Mouse (Mus musculus): ENCODE measurements around the gene Padi6.

Gene Padi6

GRCm38 (mm10) chr4:140709111-140709510 is 33.3 kb downstream of the Padi6 start:
- in situ Hi-C loops (cut with MboI; ENCODE audit: low sequenced_read_pairs) = no loop called here

- in situ Hi-C loops (cut with MboI; ENCODE audit: low sequenced_read_pairs) = no loop called here
These were observed 34.0 kb downstream of the Padi6 start for GRCm38 (mm10) chr4:140708297-140708927.

- in situ Hi-C loops (cut with MboI; ENCODE audit: low sequenced_read_pairs) = no loop called here
These were observed 34.8 kb downstream of the Padi6 start for GRCm38 (mm10) chr4:140707615-140708014.

GRCm38 (mm10) chr4:140704166-140704565 is 38.3 kb downstream of the Padi6 start:
- in situ Hi-C loops (cut with MboI; ENCODE audit: low sequenced_read_pairs) = no loop called here

GRCm38 (mm10) chr4:140703636-140704035 is 38.8 kb downstream of the Padi6 start:
- in situ Hi-C loops (cut with MboI; ENCODE audit: low sequenced_read_pairs) = no loop called here

GRCm38 (mm10) chr4:140702611-140703327 is 39.7 kb downstream of the Padi6 start:
- in situ Hi-C loops (cut with MboI; ENCODE audit: low sequenced_read_pairs) = no loop called here

GRCm38 (mm10) chr4:140701716-140702561 is 40.5 kb downstream of the Padi6 start:
- in situ Hi-C loops (cut with MboI; ENCODE audit: low sequenced_read_pairs) = no loop called here

GRCm38 (mm10) chr4:140701049-140701715 is 41.3 kb downstream of the Padi6 start:
- in situ Hi-C loops (cut with MboI; ENCODE audit: low sequenced_read_pairs) = no loop called here

- in situ Hi-C loops (cut with MboI; ENCODE audit: low sequenced_read_pairs) = no loop called here
These were observed 42.0 kb downstream of the Padi6 start, which contains the start of gene Rcc2 for GRCm38 (mm10) chr4:140700269-140701018. Gene Rcc2, plus strand, starts transcription at chr4:140700541.

- in situ Hi-C loops (cut with MboI; ENCODE audit: low sequenced_read_pairs) = no loop called here
These were observed 42.9 kb downstream of the Padi6 start for GRCm38 (mm10) chr4:140699441-140700127.

- in situ Hi-C loops (cut with MboI; ENCODE audit: low sequenced_read_pairs) = no loop called here
These were observed 46.5 kb downstream of the Padi6 start for GRCm38 (mm10) chr4:140695675-140696585.

GRCm38 (mm10) chr4:140695146-140695545 is 47.3 kb downstream of the Padi6 start:
- in situ Hi-C loops (cut with MboI; ENCODE audit: low sequenced_read_pairs) = no loop called here

GRCm38 (mm10) chr4:140694551-140695060 is 47.8 kb downstream of the Padi6 start:
- in situ Hi-C loops (cut with MboI; ENCODE audit: low sequenced_read_pairs) = no loop called here

GRCm38 (mm10) chr4:140693513-140693912 is 48.9 kb downstream of the Padi6 start:
- in situ Hi-C loops (cut with MboI; ENCODE audit: low sequenced_read_pairs) = no loop called here

- in situ Hi-C loops (cut with MboI; ENCODE audit: low sequenced_read_pairs) = no loop called here
These were observed 51.0 kb downstream of the Padi6 start for GRCm38 (mm10) chr4:140691481-140691880.

GRCm38 (mm10) chr4:140689873-140690655 is 52.4 kb downstream of the Padi6 start:
- in situ Hi-C loops (cut with MboI; ENCODE audit: low sequenced_read_pairs) = no loop called here

- in situ Hi-C loops (cut with MboI; ENCODE audit: low sequenced_read_pairs) = no loop called here
These were observed 53.5 kb downstream of the Padi6 start for GRCm38 (mm10) chr4:140688826-140689425.

All from CH12F3 (cell line).